Mouse (Mus musculus): ENCODE results near the gene Tapt1. TPM values are rescaled to one million over a fixed set of nuclear protein-coding genes. Genes with fewer than 3 reads are reported as not detected.

Tapt1 gene
- total and polyA plus RNA-seq, 2 experiments from 2014 or later, result 15.7 to 36.4 TPM

DNA sequence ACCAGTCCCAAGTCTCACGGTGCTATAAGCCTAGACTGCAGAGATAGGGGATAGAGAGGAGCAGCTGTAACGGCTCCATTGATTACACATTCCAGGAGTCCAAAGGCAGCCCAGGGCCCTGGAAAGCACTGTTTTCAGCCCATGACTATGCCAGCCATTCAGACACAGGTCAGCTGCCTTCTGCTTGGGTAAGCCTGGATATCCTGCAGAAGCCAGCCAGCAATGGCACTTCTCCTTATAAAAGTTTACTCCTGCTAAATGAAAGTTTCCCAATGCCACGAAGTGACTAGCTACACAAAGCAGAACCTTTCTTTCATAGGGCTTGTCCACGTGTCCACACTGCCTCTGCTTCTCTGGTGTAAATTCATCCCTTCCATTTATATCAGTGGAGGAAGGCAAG, 7.9 kb downstream of the Tapt1 start:
- DNase-seq (ENCODE audit: low spot score) (no peak), ATAC-seq (ENCODE audit: insufficient read depth, low read depth) (no peak)
- Histone ChIP-seq H3K27me3 (ENCODE audit: control insufficient read depth, insufficient read depth, low read length) (no peaks in the 10 kb centered on the region), H3K4me2 (ENCODE audit: low read depth, low read length) (no peak overlapping the region), H3K36me3 (replicated peaks; ENCODE audit: control insufficient read depth, insufficient read depth, low read length) (peaks cover 18% of the 10 kb centered on the region), H3K9me3 (replicated peaks; ENCODE audit: control insufficient read depth, low read length) (no peaks in the 10 kb centered on the region), H3K9ac (replicated peaks; ENCODE audit: low read depth, low read length) (no peak overlapping the region), H3K27ac (ENCODE audit: low read depth) (no peak overlapping the region), H3K4me1 (ENCODE audit: control insufficient read depth, insufficient read depth) (peaks cover 10% of the 10 kb centered on the region), H3K4me3 (ENCODE audit: low read depth, low read length) (no peak overlapping the region)
- 70% methylated on average over 4 of the region's 4 CpGs for WGBS
- no peak for TF ChIP-seq CTCF (IDR thresholded peaks at IDR 0.05; ENCODE audit: low read depth)
- no peak for TF ChIP-seq EP300 (IDR thresholded peaks at IDR 0.05; ENCODE audit: low read depth)

DNA sequence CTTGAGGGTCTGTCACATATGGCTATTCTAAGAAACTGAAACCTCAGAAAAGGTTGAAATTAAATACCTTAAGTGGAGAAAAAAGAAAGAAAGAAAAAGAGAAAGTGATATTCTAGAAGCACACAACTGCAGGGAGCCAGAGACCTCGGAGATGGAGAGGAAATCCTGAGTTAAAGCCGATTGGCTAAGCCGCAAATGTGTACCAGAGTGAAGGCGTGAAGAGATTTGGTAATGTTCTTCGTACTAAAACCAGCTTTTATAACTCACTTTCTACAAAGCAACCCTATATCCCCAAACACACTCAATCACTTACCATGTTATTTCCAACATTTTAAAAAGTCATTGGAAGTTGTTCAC, 8.8 kb downstream of the Tapt1 start:
- TF ChIP-seq EP300 (IDR thresholded peaks at IDR 0.05; ENCODE audit: low read depth), result no peak
- TF ChIP-seq CTCF (IDR thresholded peaks at IDR 0.05; ENCODE audit: low read depth), result no peak
- Histone ChIP-seq H3K36me3 (replicated peaks; ENCODE audit: control insufficient read depth, insufficient read depth, low read length) (peaks cover 18% of the 10 kb centered on the region), H3K4me1 (ENCODE audit: control insufficient read depth, insufficient read depth) (peaks cover 2% of the 10 kb centered on the region; the same call in 1 of the 2 replicates), H3K27me3 (ENCODE audit: control insufficient read depth, insufficient read depth, low read length) (no peaks in the 10 kb centered on the region), H3K9me3 (replicated peaks; ENCODE audit: control insufficient read depth, low read length) (no peaks in the 10 kb centered on the region), H3K4me3 (ENCODE audit: low read depth, low read length) (no peak overlapping the region), H3K27ac (ENCODE audit: low read depth) (no peak overlapping the region), H3K4me2 (ENCODE audit: low read depth, low read length) (no peak overlapping the region), H3K9ac (replicated peaks; ENCODE audit: low read depth, low read length) (no peak overlapping the region)
- ATAC-seq (ENCODE audit: insufficient read depth, low read depth), result no peak
- no peak for DNase-seq (ENCODE audit: low spot score)
- 81% methylated on average over 5 of the region's 5 CpGs for WGBS

DNA sequence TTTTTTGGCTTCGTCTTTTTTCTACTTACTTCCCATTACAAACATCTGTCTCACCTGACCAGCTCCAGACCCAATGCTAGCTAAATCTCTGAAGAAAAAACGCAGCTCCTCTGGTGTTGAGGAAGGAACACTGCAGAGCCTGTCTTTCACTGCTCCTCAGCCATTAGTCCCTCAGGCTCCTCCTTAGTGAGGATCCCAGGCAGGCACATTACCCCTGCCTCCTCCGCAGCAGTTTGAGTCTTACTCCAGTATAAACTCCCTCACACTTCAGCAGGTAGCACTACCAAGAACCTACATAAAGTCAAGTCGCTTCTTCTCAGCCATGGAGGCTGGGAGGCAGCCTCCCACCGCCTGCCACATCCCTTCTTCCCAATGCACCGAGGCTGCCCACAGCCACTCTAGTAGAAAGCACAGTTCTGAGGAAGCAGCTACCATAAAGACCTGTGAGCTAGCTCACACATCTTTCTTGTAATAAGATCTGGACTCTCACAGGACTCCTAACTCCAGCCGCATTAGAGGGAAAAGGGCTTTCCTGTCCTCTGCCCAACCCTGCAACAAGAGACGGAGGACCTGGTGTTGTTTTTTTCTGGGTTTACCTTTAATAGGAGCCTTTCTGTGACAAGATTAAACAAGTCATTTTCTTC, 9.3 kb downstream of the Tapt1 start:
- DNase-seq (ENCODE audit: low spot score) (no peak), ATAC-seq (ENCODE audit: insufficient read depth, low read depth) (no peak)
- Histone ChIP-seq H3K9me3 (replicated peaks; ENCODE audit: control insufficient read depth, low read length) (no peaks in the 10 kb centered on the region), H3K27me3 (ENCODE audit: control insufficient read depth, insufficient read depth, low read length) (no peaks in the 10 kb centered on the region), H3K9ac (replicated peaks; ENCODE audit: low read depth, low read length) (no peak overlapping the region), H3K4me3 (ENCODE audit: low read depth, low read length) (no peak overlapping the region), H3K36me3 (replicated peaks; ENCODE audit: control insufficient read depth, insufficient read depth, low read length) (peaks cover 21% of the 10 kb centered on the region), H3K4me1 (ENCODE audit: control insufficient read depth, insufficient read depth) (no peaks in the 10 kb centered on the region; the same call in 1 of the 2 replicates), H3K4me2 (ENCODE audit: low read depth, low read length) (no peak overlapping the region), H3K27ac (ENCODE audit: low read depth) (no peak overlapping the region)
- WGBS, result 84% methylated on average over 8 of the region's 8 CpGs
- TF ChIP-seq CTCF (IDR thresholded peaks at IDR 0.05; ENCODE audit: low read depth) (no peak), EP300 (IDR thresholded peaks at IDR 0.05; ENCODE audit: low read depth) (no peak)

DNA sequence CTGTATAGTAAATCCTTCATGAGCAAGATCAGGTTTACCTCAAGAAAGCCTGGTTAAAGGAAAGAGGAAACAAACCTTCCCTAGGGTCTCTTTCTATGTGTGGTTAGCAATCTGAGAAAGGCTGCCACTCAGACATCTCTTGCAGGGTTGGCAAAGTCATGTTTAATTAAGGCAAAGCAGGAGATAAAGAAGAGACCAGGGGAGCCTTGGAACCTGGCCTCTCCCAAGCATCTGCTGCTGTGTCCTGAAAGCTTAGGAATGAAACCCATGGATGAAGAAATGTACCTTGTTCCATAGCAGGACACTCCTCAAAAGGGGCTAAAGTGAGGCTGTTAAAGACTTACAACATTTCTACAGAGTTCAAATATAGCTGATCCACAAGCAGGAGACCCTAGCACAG, 11.3 kb downstream of the Tapt1 start:
- H3K9ac ChIP-seq (replicated peaks; ENCODE audit: low read depth, low read length), result no peak overlapping the region
- H3K4me2 ChIP-seq (ENCODE audit: low read depth, low read length), result no peak overlapping the region
- H3K4me3 ChIP-seq (ENCODE audit: low read depth, low read length), result no peak overlapping the region
- H3K27me3 ChIP-seq (ENCODE audit: control insufficient read depth, insufficient read depth, low read length), result no peaks in the 10 kb centered on the region
- no peak for DNase-seq (ENCODE audit: low spot score)
- no peaks in the 10 kb centered on the region; the same call in 1 of the 2 replicates for H3K4me1 ChIP-seq (ENCODE audit: control insufficient read depth, insufficient read depth)
- H3K27ac ChIP-seq (ENCODE audit: low read depth), result no peak overlapping the region
- peaks cover 25% of the 10 kb centered on the region for H3K36me3 ChIP-seq (replicated peaks; ENCODE audit: control insufficient read depth, insufficient read depth, low read length)
- TF ChIP-seq CTCF (IDR thresholded peaks at IDR 0.05; ENCODE audit: low read depth) (no peak), EP300 (IDR thresholded peaks at IDR 0.05; ENCODE audit: low read depth) (no peak)
- H3K9me3 ChIP-seq (replicated peaks; ENCODE audit: control insufficient read depth, low read length), result no peaks in the 10 kb centered on the region
- ATAC-seq (ENCODE audit: insufficient read depth, low read depth), result no peak

DNA sequence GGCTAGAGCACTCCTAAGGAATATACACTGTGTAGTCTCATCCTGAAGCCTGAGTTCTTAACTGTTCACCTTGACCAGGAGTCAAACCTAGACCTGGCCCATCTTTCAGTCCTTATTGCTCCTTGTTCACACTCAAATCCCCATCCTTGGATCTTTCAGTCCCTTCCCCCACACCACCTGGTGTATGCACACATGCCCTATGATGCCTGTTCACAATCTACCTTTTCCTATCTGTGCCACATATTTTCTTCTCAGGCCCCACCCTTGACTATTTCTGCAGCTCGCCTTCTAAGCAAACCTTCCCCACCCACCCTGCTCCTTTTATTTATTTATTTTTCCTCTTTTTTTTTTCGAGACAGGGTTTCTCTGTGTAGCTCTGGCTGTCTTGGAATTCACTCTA, 12.4 kb downstream of the Tapt1 start:
- Histone ChIP-seq H3K27ac (ENCODE audit: low read depth) (no peak overlapping the region), H3K4me2 (ENCODE audit: low read depth, low read length) (no peak overlapping the region), H3K36me3 (replicated peaks; ENCODE audit: control insufficient read depth, insufficient read depth, low read length) (peaks cover 30% of the 10 kb centered on the region), H3K4me1 (ENCODE audit: control insufficient read depth, insufficient read depth) (no peaks in the 10 kb centered on the region; the same call in 1 of the 2 replicates), H3K27me3 (ENCODE audit: control insufficient read depth, insufficient read depth, low read length) (no peaks in the 10 kb centered on the region), H3K9me3 (replicated peaks; ENCODE audit: control insufficient read depth, low read length) (no peaks in the 10 kb centered on the region), H3K9ac (replicated peaks; ENCODE audit: low read depth, low read length) (no peak overlapping the region), H3K4me3 (ENCODE audit: low read depth, low read length) (no peak overlapping the region)
- 80% methylated on average over 2 of the region's 2 CpGs for WGBS
- no peak for DNase-seq (ENCODE audit: low spot score)
- no peak for ATAC-seq (ENCODE audit: insufficient read depth, low read depth)
- TF ChIP-seq CTCF (IDR thresholded peaks at IDR 0.05; ENCODE audit: low read depth) (no peak), EP300 (IDR thresholded peaks at IDR 0.05; ENCODE audit: low read depth) (no peak)

DNA sequence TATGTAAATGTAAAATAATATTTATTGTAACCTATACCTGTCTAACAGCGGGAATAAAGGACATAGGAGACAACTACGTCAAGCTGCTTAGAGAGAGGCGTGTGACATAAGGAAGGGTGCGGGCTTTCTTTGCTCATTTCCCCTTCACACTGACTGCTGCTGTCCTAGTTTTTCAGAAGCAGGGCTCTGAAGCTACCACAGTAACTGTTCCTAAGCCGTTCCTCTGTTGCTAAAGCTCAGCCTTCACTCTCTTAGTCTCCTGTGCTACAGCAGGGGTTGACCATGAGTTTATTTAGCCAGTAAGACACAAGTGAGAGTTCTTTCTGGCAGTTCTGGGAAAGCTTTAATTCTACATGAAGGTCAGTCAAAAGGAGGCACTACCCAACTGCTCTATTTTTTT, 13.0 kb downstream of the Tapt1 start:
- no peak for DNase-seq (ENCODE audit: low spot score)
- TF ChIP-seq CTCF (IDR thresholded peaks at IDR 0.05; ENCODE audit: low read depth), result no peak
- no peak for TF ChIP-seq EP300 (IDR thresholded peaks at IDR 0.05; ENCODE audit: low read depth)
- H3K36me3 ChIP-seq (replicated peaks; ENCODE audit: control insufficient read depth, insufficient read depth, low read length), result peaks cover 30% of the 10 kb centered on the region
- no peak for ATAC-seq (ENCODE audit: insufficient read depth, low read depth)
- no peaks in the 10 kb centered on the region for H3K9me3 ChIP-seq (replicated peaks; ENCODE audit: control insufficient read depth, low read length)
- H3K27ac ChIP-seq (ENCODE audit: low read depth), result no peak overlapping the region
- WGBS, result 92% methylated on average over 5 of the region's 5 CpGs
- H3K9ac ChIP-seq (replicated peaks; ENCODE audit: low read depth, low read length), result no peak overlapping the region
- H3K27me3 ChIP-seq (ENCODE audit: control insufficient read depth, insufficient read depth, low read length), result no peaks in the 10 kb centered on the region
- H3K4me2 ChIP-seq (ENCODE audit: low read depth, low read length), result no peak overlapping the region
- no peaks in the 10 kb centered on the region for H3K4me1 ChIP-seq (ENCODE audit: control insufficient read depth, insufficient read depth)
- no peak overlapping the region for H3K4me3 ChIP-seq (ENCODE audit: low read depth, low read length)
